Mouse (Mus musculus) MEL (cell line): ENCODE measurements at regions not wholly inside any gene's neighbourhood (a gene's known extent, or its start where the extent isn't known, plus 50 kb on each side); places are given as distances from the start of the nearest gene placed in this dataset.

Source experiments
- CTCF ChIP-seq, 3 experiments: IDR thresholded peaks in 2 of 3; conservative IDR thresholded peaks in 1 of 3; 2 replicates each; pipeline ENCODE4 v1.5.1; 2011 to 2012; ENCODE audit warnings: low read length in 3 of 3, low read depth in 2 of 3, mild to moderate bottlenecking in 2 of 3, improper control_type of control experiment in 1 of 3, inconsistent platforms in 1 of 3, mixed read lengths in 1 of 3, moderate library complexity in 1 of 3; ENCODE audit not compliant: control insufficient read depth in 1 of 3, insufficient read depth in 1 of 3, poor library complexity in 1 of 3, severe bottlenecking in 1 of 3
- EP300 ChIP-seq, 2 experiments: IDR thresholded peaks; 2 replicates each; pipeline ENCODE4 v1.6.1; 2011; ENCODE audit warnings: improper control_type of control experiment in 2 of 2, low read length in 2 of 2, low read depth in 1 of 2, mild to moderate bottlenecking in 1 of 2
- MAX ChIP-seq: IDR thresholded peaks from 2 replicates; pipeline ENCODE4 v1.6.1; 2011; ENCODE audit warnings: low read length, improper control_type of control experiment
- USF2 ChIP-seq, 2 experiments: IDR thresholded peaks; 2 replicates each; pipeline ENCODE4 v1.6.1; 2011 to 2012; ENCODE audit warnings: improper control_type of control experiment in 2 of 2, low read length in 2 of 2, borderline replicate concordance in 1 of 2, inconsistent platforms in 1 of 2, low read depth in 1 of 2, mild to moderate bottlenecking in 1 of 2; ENCODE audit not compliant: insufficient read depth in 1 of 2
- ZC3H11A ChIP-seq: IDR thresholded peaks from 2 replicates; pipeline ENCODE4 v1.6.1; 2012; ENCODE audit warnings: low read depth, mild to moderate bottlenecking, inconsistent platforms, low read length, improper control_type of control experiment
- ZNF384 ChIP-seq: IDR thresholded peaks from 2 replicates; pipeline ENCODE4 v1.6.1; 2012; ENCODE audit warnings: low read depth, mild to moderate bottlenecking, inconsistent platforms, low read length, improper control_type of control experiment

GRCm38 (mm10) chr2:174867397-174867796 is 107.0 kb downstream of the Edn3 start:
- TF ChIP-seq ZC3H11A: no peak
- TF ChIP-seq CTCF (IDR thresholded peaks at IDR 0.05 in 2 of 3, conservative IDR thresholded peaks at IDR 0.05 in 1 of 3; ENCODE audit: control insufficient read depth in 1 of 3, insufficient read depth in 1 of 3, low read depth in 2 of 3, low read length in 3 of 3, poor library complexity in 1 of 3, severe bottlenecking in 1 of 3): no peak
- no peak for TF ChIP-seq ZNF384
- no peak for TF ChIP-seq USF2 (IDR thresholded peaks at IDR 0.05; ENCODE audit: borderline replicate concordance in 1 of 2, insufficient read depth in 1 of 2, low read depth in 1 of 2, low read length in 2 of 2)
- no peak for TF ChIP-seq MAX
- no peak for TF ChIP-seq EP300 (IDR thresholded peaks at IDR 0.05; ENCODE audit: low read depth in 1 of 2, low read length in 2 of 2)
